Mouse (Mus musculus): ENCODE measurements around the gene Zc3h7b. TPM values are rescaled to one million over a fixed set of nuclear protein-coding genes. Genes with fewer than 3 reads are reported as not detected.
A peak's percentile ranks its signal among the peaks of the same experiment; 100 is the strongest.

Zc3h7b gene
- polyA plus RNA-seq, 1 experiment from 2014 or later: 46.2 TPM

GRCm38 (mm10) chr15:81834171-81834841 lies 89.4 kb downstream of the Zc3h7b start:
- Histone ChIP-seq H3K9ac (replicated peaks; ENCODE audit: low read depth, low read length) (no peak overlapping the region), H3K9me3 (ENCODE audit: control insufficient read depth, low read depth, low read length) (no peaks in the 10 kb centered on the region), H3K27ac (ENCODE audit: low read length) (no peak overlapping the region), H3K36me3 (ENCODE audit: control insufficient read depth, insufficient read depth, low read length) (no peaks in the 10 kb centered on the region), H3K4me3 (ENCODE audit: low read depth, low read length) (no peak overlapping the region), H3K4me1 (ENCODE audit: control insufficient read depth, insufficient read depth, low read length) (peaks cover 16% of the 10 kb centered on the region), H3K27me3 (ENCODE audit: control insufficient read depth, insufficient read depth, low read length) (no peaks in the 10 kb centered on the region), H3K4me2 (replicated peaks; ENCODE audit: low read depth, low read length) (no peak overlapping the region)
- 47% methylated on average over 3 of the region's 3 CpGs for WGBS
- ATAC-seq (ENCODE audit: insufficient number of reproducible peaks, insufficient read depth, low FRiP score, low read depth): no peak

- peak overlapping the region; percentile 70; the same call in 1 of the 2 replicates for H3K4me2 ChIP-seq (replicated peaks; ENCODE audit: low read depth, low read length)
- H3K4me1 ChIP-seq (ENCODE audit: control insufficient read depth, insufficient read depth, low read length): peaks cover 16% of the 10 kb centered on the region
- H3K27me3 ChIP-seq (ENCODE audit: control insufficient read depth, insufficient read depth, low read length): no peaks in the 10 kb centered on the region
- WGBS: 62% methylated on average over 10 of the region's 10 CpGs
- H3K4me3 ChIP-seq (ENCODE audit: low read depth, low read length): no peak overlapping the region
- no peaks in the 10 kb centered on the region for H3K9me3 ChIP-seq (ENCODE audit: control insufficient read depth, low read depth, low read length)
- no peak overlapping the region for H3K27ac ChIP-seq (ENCODE audit: low read length)
- no peak for ATAC-seq (ENCODE audit: insufficient number of reproducible peaks, insufficient read depth, low FRiP score, low read depth)
- no peaks in the 10 kb centered on the region for H3K36me3 ChIP-seq (ENCODE audit: control insufficient read depth, insufficient read depth, low read length)
- no peak overlapping the region for H3K9ac ChIP-seq (replicated peaks; ENCODE audit: low read depth, low read length)
Measured at GRCm38 (mm10) chr15:81835007-81835880, 90.4 kb downstream of the Zc3h7b start.

- H3K27me3 ChIP-seq (ENCODE audit: control insufficient read depth, insufficient read depth, low read length): no peaks in the 10 kb centered on the region
- H3K9ac ChIP-seq (replicated peaks; ENCODE audit: low read depth, low read length): peak overlapping the region; percentile 33; the same call in 1 of the 2 replicates
- H3K4me3 ChIP-seq (ENCODE audit: low read depth, low read length): peak overlapping the region; percentile 29
- H3K27ac ChIP-seq (ENCODE audit: low read length): no peak overlapping the region
- no peaks in the 10 kb centered on the region for H3K36me3 ChIP-seq (ENCODE audit: control insufficient read depth, insufficient read depth, low read length)
- H3K4me1 ChIP-seq (ENCODE audit: control insufficient read depth, insufficient read depth, low read length): peaks cover 16% of the 10 kb centered on the region
- peak overlapping the region; percentile 70 for H3K4me2 ChIP-seq (replicated peaks; ENCODE audit: low read depth, low read length)
- WGBS: 2% methylated on average over 33 of the region's 33 CpGs
- ATAC-seq (ENCODE audit: insufficient number of reproducible peaks, insufficient read depth, low FRiP score, low read depth): peak; percentile 87
- no peaks in the 10 kb centered on the region for H3K9me3 ChIP-seq (ENCODE audit: control insufficient read depth, low read depth, low read length)
Measured at GRCm38 (mm10) chr15:81836124-81836821, 91.4 kb downstream of the Zc3h7b start.

GRCm38 (mm10) chr15:81836966-81837920 lies 92.4 kb downstream of the Zc3h7b start:
- H3K27me3 ChIP-seq (ENCODE audit: control insufficient read depth, insufficient read depth, low read length): no peaks in the 10 kb centered on the region
- ATAC-seq (ENCODE audit: insufficient number of reproducible peaks, insufficient read depth, low FRiP score, low read depth): no peak
- no peak overlapping the region for H3K4me3 ChIP-seq (ENCODE audit: low read depth, low read length)
- H3K9ac ChIP-seq (replicated peaks; ENCODE audit: low read depth, low read length): no peak overlapping the region
- H3K4me2 ChIP-seq (replicated peaks; ENCODE audit: low read depth, low read length): peak overlapping the region; percentile 70; the same call in 1 of the 2 replicates
- no peak overlapping the region for H3K27ac ChIP-seq (ENCODE audit: low read length)
- 50% methylated on average over 7 of the region's 7 CpGs for WGBS
- H3K4me1 ChIP-seq (ENCODE audit: control insufficient read depth, insufficient read depth, low read length): peaks cover 16% of the 10 kb centered on the region
- H3K36me3 ChIP-seq (ENCODE audit: control insufficient read depth, insufficient read depth, low read length): no peaks in the 10 kb centered on the region
- no peaks in the 10 kb centered on the region for H3K9me3 ChIP-seq (ENCODE audit: control insufficient read depth, low read depth, low read length)

GRCm38 (mm10) chr15:81838554-81839235 lies 93.8 kb downstream of the Zc3h7b start:
- Histone ChIP-seq H3K4me1 (ENCODE audit: control insufficient read depth, insufficient read depth, low read length) (peaks cover 16% of the 10 kb centered on the region), H3K27ac (ENCODE audit: low read length) (no peak overlapping the region), H3K4me2 (replicated peaks; ENCODE audit: low read depth, low read length) (no peak overlapping the region), H3K27me3 (ENCODE audit: control insufficient read depth, insufficient read depth, low read length) (no peaks in the 10 kb centered on the region), H3K9me3 (ENCODE audit: control insufficient read depth, low read depth, low read length) (no peaks in the 10 kb centered on the region), H3K9ac (replicated peaks; ENCODE audit: low read depth, low read length) (no peak overlapping the region), H3K36me3 (ENCODE audit: control insufficient read depth, insufficient read depth, low read length) (no peaks in the 10 kb centered on the region), H3K4me3 (ENCODE audit: low read depth, low read length) (no peak overlapping the region)
- no peak for ATAC-seq (ENCODE audit: insufficient number of reproducible peaks, insufficient read depth, low FRiP score, low read depth)
- WGBS: 66% methylated on average over 14 of the region's 14 CpGs

GRCm38 (mm10) chr15:81839634-81840033 lies 94.8 kb downstream of the Zc3h7b start:
- H3K4me3 ChIP-seq (ENCODE audit: low read depth, low read length): no peak overlapping the region
- H3K4me1 ChIP-seq (ENCODE audit: control insufficient read depth, insufficient read depth, low read length): peaks cover 16% of the 10 kb centered on the region
- WGBS: 68% methylated on average over 5 of the region's 5 CpGs
- H3K27me3 ChIP-seq (ENCODE audit: control insufficient read depth, insufficient read depth, low read length): no peaks in the 10 kb centered on the region
- no peaks in the 10 kb centered on the region for H3K9me3 ChIP-seq (ENCODE audit: control insufficient read depth, low read depth, low read length)
- H3K4me2 ChIP-seq (replicated peaks; ENCODE audit: low read depth, low read length): no peak overlapping the region
- H3K36me3 ChIP-seq (ENCODE audit: control insufficient read depth, insufficient read depth, low read length): no peaks in the 10 kb centered on the region
- no peak overlapping the region for H3K9ac ChIP-seq (replicated peaks; ENCODE audit: low read depth, low read length)
- ATAC-seq (ENCODE audit: insufficient number of reproducible peaks, insufficient read depth, low FRiP score, low read depth): no peak
- no peak overlapping the region for H3K27ac ChIP-seq (ENCODE audit: low read length)

GRCm38 (mm10) chr15:81840306-81840705 lies 95.4 kb downstream of the Zc3h7b start:
- 86% methylated on average over 7 of the region's 7 CpGs for WGBS

More at GRCm38 (mm10) chr15:81840306-81840705, 95.4 kb downstream of the Zc3h7b start:
- peaks cover 16% of the 10 kb centered on the region for H3K4me1 ChIP-seq (ENCODE audit: control insufficient read depth, insufficient read depth, low read length)
- no peak overlapping the region for H3K4me2 ChIP-seq (replicated peaks; ENCODE audit: low read depth, low read length)
- no peak overlapping the region for H3K27ac ChIP-seq (ENCODE audit: low read length)
- H3K9me3 ChIP-seq (ENCODE audit: control insufficient read depth, low read depth, low read length): no peaks in the 10 kb centered on the region
- H3K36me3 ChIP-seq (ENCODE audit: control insufficient read depth, insufficient read depth, low read length): no peaks in the 10 kb centered on the region
- ATAC-seq (ENCODE audit: insufficient number of reproducible peaks, insufficient read depth, low FRiP score, low read depth): no peak
- no peaks in the 10 kb centered on the region for H3K27me3 ChIP-seq (ENCODE audit: control insufficient read depth, insufficient read depth, low read length)
- no peak overlapping the region for H3K9ac ChIP-seq (replicated peaks; ENCODE audit: low read depth, low read length)
- no peak overlapping the region for H3K4me3 ChIP-seq (ENCODE audit: low read depth, low read length)

Data from stomach, embryonic 14.5 days (tissue).